Mouse (Mus musculus) neural tube, embryonic 14.5 days (tissue): Measurements from ENCODE around the gene Ehmt1. TPM values are rescaled to one million over a fixed set of nuclear protein-coding genes. Genes with fewer than 3 reads are reported as not detected.
"Not testable (repeated sequence)": the region's sequence is repeated elsewhere in the genome, so short reads cannot be mapped to it uniquely, and the experiment has no call there.

Experiments
- ATAC-seq: fragments of 200-750 bp; cut with Nextera tagmentation; 2 replicates; pipeline ENCODE4 v1.8.0; 2017; ENCODE audit warnings: low read depth, mild to moderate bottlenecking, moderate TSS enrichment, moderate library complexity
- H3K27ac ChIP-seq: fragments of 300-500 bp; sonication (generic); 2 replicates; pipeline ENCODE4 v1.5.1; 2014; ENCODE audit warnings: low read depth, mild to moderate bottlenecking, control low read depth, low read length, moderate library complexity, mixed read lengths
- H3K27me3 ChIP-seq: fragments of 300-500 bp; sonication (generic); 2 replicates; pipeline ENCODE4 v1.6.1; 2014; ENCODE audit warnings: low read length; ENCODE audit not compliant: control insufficient read depth, insufficient read depth
- H3K36me3 ChIP-seq: fragments of 300-500 bp; sonication (generic); 2 replicates; pipeline ENCODE4 v1.6.1; 2014; ENCODE audit warnings: low read length, mixed read lengths; ENCODE audit not compliant: control insufficient read depth, insufficient read depth
- H3K4me1 ChIP-seq: fragments of 300-500 bp; sonication (generic); 2 replicates; pipeline ENCODE4 v1.6.1; 2014; ENCODE audit warnings: low read length; ENCODE audit not compliant: control insufficient read depth, insufficient read depth
- H3K4me2 ChIP-seq: fragments of 300-500 bp; sonication (generic); 2 replicates; pipeline ENCODE4 v1.6.1; 2014; ENCODE audit warnings: mild to moderate bottlenecking, low read depth, low read length, control low read depth
- H3K4me3 ChIP-seq: fragments of 300-500 bp; sonication (generic); 2 replicates; pipeline ENCODE4 v1.5.1; 2014; ENCODE audit warnings: low read depth, low read length, control low read depth, mixed read lengths
- H3K9ac ChIP-seq: fragments of 300-500 bp; sonication (generic); replicated peaks from 2 replicates; pipeline ENCODE4 v1.6.1; 2014; ENCODE audit warnings: low read depth, mild to moderate bottlenecking, control low read depth, low read length, mixed read lengths
- H3K9me3 ChIP-seq: fragments of 300-500 bp; sonication (generic); 2 replicates; pipeline ENCODE4 v1.6.1; 2016; ENCODE audit warnings: low read length; ENCODE audit not compliant: control insufficient read depth
- WGBS: fragments of 180-500 bp; shearing (Covaris S2); extraction: QIAGEN DNeasy Blood & Tissue Kit; methylation state at CpG from one replicate; pipeline ENCODE4 v1.1.7; 2014; 5-methylcytosine and 5-hydroxymethylcytosine counted together
- polyA plus RNA-seq: library from polyadenylated mRNA; unstranded; fragments of >200 nt; fragmentation: Nextera tagmentation; extraction: Ambion mirVana; gene quantifications from 2 replicates; pipeline ENCODE4 v1.2.1, GENCODE M21; 2014

Gene Ehmt1
- polyA plus RNA-seq, result 90.8 and 97.0 TPM in 2 replicates

DNA sequence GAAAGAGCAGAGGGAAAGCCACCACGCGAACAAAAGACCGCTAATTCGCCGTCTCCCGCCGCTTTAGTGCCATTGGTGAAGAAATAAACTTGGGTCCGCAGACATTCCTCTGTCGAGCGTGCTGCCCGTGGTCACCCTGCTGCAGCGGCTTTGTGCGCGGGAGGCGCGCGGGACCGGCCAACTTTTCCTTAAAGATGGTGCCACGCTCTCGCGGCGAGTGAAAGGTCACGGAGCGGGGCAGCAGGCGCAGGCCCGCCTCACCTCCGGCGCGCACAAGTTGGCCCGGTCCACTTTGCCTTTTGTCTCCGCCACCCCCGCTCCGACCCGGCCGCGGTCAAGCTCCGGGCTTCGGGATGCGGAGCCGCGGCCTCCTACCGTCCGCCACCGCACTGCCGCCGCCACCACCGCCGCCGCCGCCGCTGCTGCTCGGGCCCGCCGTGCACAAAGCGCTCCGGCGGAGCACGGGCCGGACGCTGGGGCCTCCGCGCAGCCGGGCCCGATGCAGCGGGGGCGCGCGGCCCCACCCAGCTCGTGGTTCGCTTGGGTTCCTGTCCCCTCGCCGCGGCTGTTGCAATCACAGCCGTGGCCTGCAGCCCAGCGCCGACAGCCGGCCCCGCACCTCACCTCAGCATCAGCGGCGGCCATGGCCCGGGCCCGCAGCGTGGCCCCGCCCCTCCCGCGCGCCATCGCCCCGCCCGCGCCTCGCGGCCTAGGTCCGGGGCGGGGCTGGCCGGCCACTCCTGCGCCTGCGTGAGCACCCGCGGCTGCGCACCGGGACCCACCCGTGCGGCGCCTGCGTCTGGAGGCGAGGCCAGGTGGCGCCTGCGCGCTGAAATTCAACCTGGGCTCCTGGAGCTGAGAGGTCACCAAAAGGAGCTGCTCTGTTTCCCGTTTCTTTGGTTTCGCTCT lies at the start of gene Ehmt1:
Ehmt1 (minus strand) TSS at position 685 of the 909 bp plus-strand sequence.
- Histone ChIP-seq H3K36me3 (no peaks in the 10 kb centered on the region), H3K4me3 (peak within 1 kb of the TSS; percentile 95), H3K4me2 (peak within 1 kb of the TSS; percentile 88), H3K4me1 (peaks cover 8% of the 10 kb centered on the region), H3K9ac (peak within 1 kb of the TSS; percentile 96), H3K27ac (peak within 1 kb of the TSS; percentile 97), H3K9me3 (no peaks in the 10 kb centered on the region), H3K27me3 (no peaks in the 10 kb centered on the region)
- 0% methylated on average over 80 of the region's 112 CpGs for WGBS
- peak; percentile 98 for ATAC-seq

DNA sequence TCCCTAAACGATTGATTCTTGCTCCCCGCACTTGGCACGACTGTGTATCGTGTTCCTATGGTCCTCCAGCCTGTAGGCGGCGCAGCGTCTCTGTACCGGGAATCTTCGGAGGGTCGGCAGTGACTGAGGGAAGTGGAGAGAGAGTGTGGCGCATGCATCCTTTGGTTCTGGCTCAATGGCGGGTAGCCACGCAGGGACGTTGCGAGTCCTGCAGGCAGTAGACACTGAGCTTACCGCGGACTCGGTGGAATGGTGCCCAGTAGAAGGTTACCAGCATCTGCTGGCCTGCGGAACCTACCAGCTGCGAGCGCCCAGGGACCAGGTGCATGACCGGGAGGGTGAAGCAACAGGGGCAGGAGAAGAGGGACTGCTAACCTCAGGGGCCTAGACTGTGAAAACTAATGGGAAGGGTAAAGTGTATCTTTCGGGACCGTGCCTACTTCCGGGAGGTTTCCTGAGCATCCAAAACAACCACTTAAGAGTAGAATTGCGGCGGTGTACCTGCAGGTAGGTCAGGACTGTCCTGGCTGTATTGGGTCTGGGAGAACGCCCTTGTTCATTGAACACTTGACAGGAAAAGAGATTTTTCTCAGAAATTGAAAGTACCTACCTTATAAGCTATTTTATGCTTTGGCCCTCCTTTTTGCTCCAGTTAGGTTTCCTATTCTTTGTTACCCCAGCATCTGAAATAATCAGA lies 43.0 kb upstream of the Ehmt1 start, which contains the start of gene Dph7:
Dph7 (plus strand) TSS at position 97 of the 697 bp plus-strand sequence.
- Histone ChIP-seq H3K9ac (peak within 1 kb of the TSS; percentile 76), H3K36me3 (peaks cover 40% of the 10 kb centered on the region), H3K27me3 (no peaks in the 10 kb centered on the region), H3K27ac (peak within 1 kb of the TSS; percentile 44; the same call in 1 of the 2 replicates), H3K4me2 (peak within 1 kb of the TSS; percentile 54), H3K9me3 (no peaks in the 10 kb centered on the region), H3K4me1 (peaks cover 9% of the 10 kb centered on the region), H3K4me3 (peak within 1 kb of the TSS; percentile 72)
- peak; percentile 95 for ATAC-seq
- WGBS, result 1% methylated on average over 28 of the region's 28 CpGs

DNA sequence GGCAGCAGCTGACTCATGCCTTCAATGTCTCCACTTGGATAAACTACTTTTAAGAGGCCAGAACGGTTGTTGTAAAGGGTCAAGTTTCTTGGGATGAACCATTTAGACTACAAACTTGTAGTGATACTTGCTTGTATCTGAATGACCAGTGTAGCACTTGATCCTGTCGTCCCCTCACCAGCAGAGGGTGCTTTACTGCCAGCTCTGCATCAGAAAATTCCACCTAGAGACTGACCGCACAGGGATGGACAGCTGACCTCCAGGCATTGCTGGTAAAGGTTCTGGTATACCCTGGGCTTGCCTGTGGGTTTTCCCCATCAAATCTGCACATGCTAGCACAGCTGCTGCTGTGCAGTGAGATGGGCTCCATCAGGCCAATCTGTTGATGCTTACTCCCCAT lies 41.5 kb upstream of the Ehmt1 start:
- WGBS, result 44% methylated on average over 3 of the region's 3 CpGs
- Histone ChIP-seq H3K9ac (no peak overlapping the region), H3K36me3 (peaks cover 44% of the 10 kb centered on the region), H3K27me3 (no peaks in the 10 kb centered on the region), H3K4me3 (no peak overlapping the region), H3K4me2 (no peak overlapping the region), H3K4me1 (peaks cover 9% of the 10 kb centered on the region), H3K9me3 (no peaks in the 10 kb centered on the region), H3K27ac (no peak overlapping the region)
- no peak for ATAC-seq

DNA sequence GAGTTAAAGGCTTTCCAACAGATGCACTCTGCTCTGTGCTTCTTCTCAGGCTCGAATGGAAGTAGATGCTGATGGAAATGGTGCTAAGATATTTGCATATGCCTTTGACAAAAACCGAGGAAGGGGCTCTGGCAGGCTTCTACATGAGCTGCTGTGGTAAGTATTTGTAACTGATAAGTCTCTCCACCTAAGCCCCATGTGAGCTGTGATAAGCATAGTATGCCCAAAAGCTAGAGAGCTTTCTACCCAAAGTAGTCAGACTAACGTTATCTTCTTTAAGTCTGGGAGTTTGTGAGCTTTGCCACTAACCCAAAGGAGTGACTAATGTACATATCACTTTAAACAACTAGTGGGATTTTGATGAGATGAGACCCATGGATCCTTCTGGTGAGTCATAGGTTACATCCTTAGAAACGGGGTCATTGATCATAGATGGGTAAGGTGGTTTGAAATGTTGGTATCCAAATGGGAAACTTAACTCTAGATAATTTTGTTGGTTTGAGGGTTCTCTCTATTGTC lies 33.2 kb upstream of the Ehmt1 start:
- Histone ChIP-seq H3K9me3 (no peaks in the 10 kb centered on the region), H3K36me3 (peaks cover 49% of the 10 kb centered on the region), H3K4me1 (peaks cover 14% of the 10 kb centered on the region), H3K27me3 (no peaks in the 10 kb centered on the region), H3K9ac (no peak overlapping the region), H3K4me3 (no peak overlapping the region), H3K27ac (no peak overlapping the region), H3K4me2 (no peak overlapping the region)
- ATAC-seq, result no peak
- 94% methylated on average over 4 of the region's 4 CpGs for WGBS

DNA sequence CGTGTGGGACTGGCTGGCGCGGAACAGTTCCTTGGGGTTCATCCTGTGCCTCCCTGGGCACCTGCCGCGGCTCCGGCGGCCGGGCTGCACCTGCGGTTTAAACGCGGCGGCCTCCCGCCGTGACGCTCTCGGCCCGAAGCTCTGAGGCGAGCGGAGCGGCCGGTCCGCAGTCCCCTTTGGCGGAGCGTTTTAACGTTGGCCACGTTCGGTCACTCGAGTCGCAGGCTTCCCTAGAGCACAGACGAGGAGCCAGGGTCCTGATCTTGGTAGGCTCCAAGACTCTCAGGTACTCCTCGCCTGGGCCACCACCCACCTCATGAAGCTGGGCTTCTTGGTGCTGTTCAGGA lies 30.7 kb upstream of the Ehmt1 start:
- Histone ChIP-seq H3K27ac (0 out of 2 replicates have a peak overlapping the region, but pooled peaks have one; percentile 39), H3K9ac (peak overlapping the region; percentile 94), H3K4me3 (peak overlapping the region; percentile 97), H3K4me1 (peaks cover 14% of the 10 kb centered on the region), H3K9me3 (no peaks in the 10 kb centered on the region), H3K4me2 (peak overlapping the region; percentile 74), H3K36me3 (peaks cover 30% of the 10 kb centered on the region), H3K27me3 (no peaks in the 10 kb centered on the region)
- ATAC-seq, result peak; percentile 19
- 0% methylated on average over 31 of the region's 31 CpGs for WGBS

DNA sequence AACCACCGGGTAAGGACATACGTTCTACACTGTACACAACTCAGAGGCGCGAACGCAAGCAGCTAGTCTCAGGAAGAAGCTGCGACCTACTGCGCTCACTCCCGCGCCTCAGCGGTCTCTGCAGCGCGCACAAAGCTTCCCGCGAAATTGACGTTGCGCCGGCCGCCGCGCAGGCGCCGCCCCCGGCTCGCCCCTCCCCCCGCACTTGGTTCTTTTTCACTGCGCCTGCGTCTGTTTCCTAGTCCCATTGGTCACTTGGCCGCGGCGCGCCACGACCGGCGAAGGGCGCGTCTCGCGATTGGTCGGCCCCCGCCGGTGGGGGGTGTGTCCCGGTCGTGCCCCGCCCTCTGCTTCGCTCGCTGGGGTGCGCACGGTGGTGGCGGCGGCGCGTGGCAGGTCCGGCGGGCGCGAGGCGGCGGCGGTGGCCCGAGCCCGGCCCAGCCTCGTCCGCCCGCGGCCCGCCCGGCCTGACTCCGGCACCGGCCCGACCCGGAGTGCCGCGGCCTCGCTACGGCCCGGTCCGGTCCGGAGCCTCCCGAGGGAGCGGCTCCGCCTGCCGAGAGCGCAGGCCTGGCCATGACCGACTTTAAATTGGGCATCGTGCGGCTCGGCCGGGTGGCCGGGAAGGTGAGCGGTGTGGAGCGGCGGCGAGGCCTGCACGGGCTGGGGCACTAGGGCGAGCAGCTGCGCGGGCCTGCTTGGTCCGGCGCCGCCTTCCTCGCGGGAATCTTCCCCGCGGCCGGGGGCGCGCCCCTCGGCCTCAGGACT lies 30.2 kb upstream of the Ehmt1 start, which contains the start of gene Zmynd19:
Zmynd19 (plus strand) TSS at position 372 of the 768 bp plus-strand sequence.
- H3K9ac ChIP-seq, result peak within 1 kb of the TSS; percentile 94
- H3K27ac ChIP-seq, result peak within 1 kb of the TSS; percentile 39
- peak within 1 kb of the TSS; percentile 75 for H3K4me2 ChIP-seq
- H3K9me3 ChIP-seq, result no peaks in the 10 kb centered on the region
- peaks cover 25% of the 10 kb centered on the region for H3K36me3 ChIP-seq
- ATAC-seq, result peak; percentile 98
- H3K4me1 ChIP-seq, result peaks cover 14% of the 10 kb centered on the region
- peak within 1 kb of the TSS; percentile 97 for H3K4me3 ChIP-seq
- WGBS, result under 1% methylated on average over 87 of the region's 108 CpGs
- no peaks in the 10 kb centered on the region for H3K27me3 ChIP-seq

DNA sequence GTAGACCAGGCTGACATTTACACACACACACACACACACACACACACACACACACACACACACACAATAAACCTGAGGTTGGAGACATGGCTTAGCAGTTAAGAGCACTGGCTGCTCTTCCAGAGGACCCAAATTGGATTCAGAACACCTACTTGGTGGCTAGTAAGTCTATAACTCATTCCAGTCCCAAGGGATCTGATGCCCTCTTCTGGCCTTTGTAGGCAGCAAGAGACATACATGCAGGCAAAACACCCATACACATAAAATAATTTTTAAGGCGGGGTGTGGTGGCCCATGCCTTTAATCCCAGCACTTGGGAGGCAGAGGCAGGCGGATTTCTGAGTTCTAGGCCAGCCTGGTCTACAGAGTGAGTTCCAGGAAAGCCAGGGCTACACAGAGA lies 24.9 kb upstream of the Ehmt1 start:
- not testable (repeated sequence) for H3K9me3 ChIP-seq, H3K9ac ChIP-seq, H3K27ac ChIP-seq, H3K4me2 ChIP-seq, H3K4me1 ChIP-seq, H3K27me3 ChIP-seq, H3K36me3 ChIP-seq, H3K4me3 ChIP-seq, ATAC-seq
- 49% methylated on average over 2 of the region's 2 CpGs for WGBS

DNA sequence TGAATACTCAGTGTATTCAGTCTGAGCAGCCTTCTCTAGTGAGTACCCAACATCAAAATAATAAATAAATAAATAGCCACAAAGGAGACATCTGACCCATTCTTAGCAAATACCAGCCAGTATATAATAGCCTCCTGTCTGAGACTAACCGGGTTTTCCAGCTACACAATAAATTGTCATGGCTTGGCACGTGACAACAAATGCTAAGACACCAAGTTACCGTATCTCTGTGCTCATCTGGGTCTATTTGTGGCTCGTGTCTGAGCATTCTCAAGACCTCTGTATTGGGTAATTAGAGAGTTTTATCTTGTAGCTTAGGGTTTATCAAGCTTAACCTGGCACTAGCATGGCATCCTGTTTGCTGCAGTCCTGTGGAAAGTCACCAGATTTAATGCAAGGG lies 22.7 kb upstream of the Ehmt1 start:
- no peak overlapping the region for H3K4me3 ChIP-seq
- no peaks in the 10 kb centered on the region for H3K9me3 ChIP-seq
- H3K27ac ChIP-seq, result no peak overlapping the region
- no peak for ATAC-seq
- no peaks in the 10 kb centered on the region for H3K36me3 ChIP-seq
- no peak overlapping the region for H3K4me2 ChIP-seq
- 66% methylated on average over 4 of the region's 4 CpGs for WGBS
- no peaks in the 10 kb centered on the region for H3K27me3 ChIP-seq
- H3K4me1 ChIP-seq, result no peaks in the 10 kb centered on the region
- no peak overlapping the region for H3K9ac ChIP-seq
